8 mouse cellular contexts compared by ENCODE assay signal in the genomic region with DNA sequence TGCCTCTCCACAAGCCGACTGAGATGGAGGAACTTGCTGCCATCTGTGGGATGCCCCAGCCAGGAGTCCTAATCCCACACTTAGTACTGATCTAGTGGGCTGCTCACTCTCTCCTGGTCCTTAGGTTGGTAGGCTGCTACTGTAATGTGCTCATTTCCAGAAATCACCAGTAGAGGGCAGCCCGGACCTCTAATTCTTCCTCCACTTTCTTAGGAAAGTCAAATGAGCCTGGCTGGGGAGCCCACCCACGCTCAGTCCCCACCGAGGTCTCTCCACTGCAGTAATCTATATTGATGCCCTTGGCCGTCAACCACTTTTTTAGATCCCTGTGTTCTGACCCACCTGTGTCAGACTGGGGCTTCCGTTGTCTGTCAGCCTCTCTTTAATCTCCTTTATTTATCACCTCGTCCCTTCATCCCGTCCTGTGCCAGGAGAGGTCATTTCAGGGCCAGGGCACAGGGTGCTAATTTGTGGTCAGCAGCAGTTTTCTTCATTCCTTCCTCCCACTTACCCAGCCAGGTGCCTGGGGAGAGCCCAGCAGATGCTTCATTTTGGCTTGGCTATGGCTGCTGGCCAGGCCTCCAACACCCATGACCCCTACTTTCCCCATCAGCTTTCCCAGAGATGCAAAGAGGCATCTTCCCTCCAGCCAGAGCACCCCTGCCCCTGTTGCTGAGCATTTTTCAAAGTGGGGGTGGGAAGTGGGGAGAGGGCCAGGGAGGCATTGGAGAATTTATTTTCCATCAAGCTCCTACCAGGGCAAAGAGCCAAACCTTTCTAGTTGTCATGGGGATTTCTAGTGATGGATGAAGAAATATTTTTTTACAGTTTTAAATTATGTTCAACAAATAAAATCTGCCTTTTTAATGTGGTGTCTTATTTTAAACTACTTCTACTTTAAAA. TPM values are rescaled to one million over a fixed set of nuclear protein-coding genes. Genes with fewer than 3 reads are reported as not detected.
DNase-seq lines count a peak whose midpoint lies in the region; ATAC-seq and TF ChIP-seq lines count a peak whose summit lies in the region.
"Had no signal": no experiment of that assay in that cellular context is flagged by ENCODE, and none has a peak within 500 bp of the region (broad histone marks: within the 10 kb centered on the region; RNA-seq: fewer than 3 reads in every experiment).

No protein-coding gene starts in this region.

- no peak overlapping the region for H3K27ac ChIP-seq in forebrain, embryonic 10.5 days
- no peak overlapping the region for H3K27ac ChIP-seq in lung, embryonic 16.5 days (ENCODE audit: low read length)
- H3K27ac ChIP-seq: liver, embryonic 15.5 days had no signal

- H3K36me3 ChIP-seq in G1E (replicated peaks) = peaks cover 57% of the 10 kb centered on the region
- H3K36me3 ChIP-seq in forebrain, embryonic 10.5 days (replicated peaks) = peaks cover 18% of the 10 kb centered on the region
- peaks cover 6% of the 10 kb centered on the region for H3K36me3 ChIP-seq in lung, embryonic 16.5 days (ENCODE audit: control insufficient read depth, insufficient read depth, low read length)

- H3K9ac ChIP-seq in lung, embryonic 16.5 days (ENCODE audit: low read length) = no peak overlapping the region
- H3K9ac ChIP-seq: liver, embryonic 15.5 days had no signal

- H3K4me3 ChIP-seq in G1E (ENCODE audit: low read depth, low read length) = no peak overlapping the region
- no peak overlapping the region for H3K4me3 ChIP-seq in forebrain, embryonic 10.5 days
- H3K4me3 ChIP-seq in lung, embryonic 16.5 days (ENCODE audit: low read length) = no peak overlapping the region
- H3K4me3 ChIP-seq: liver, embryonic 15.5 days had no signal

- intact Hi-C loops in heart, postnatal 36 days (cut with DNase I) = loop anchor here (5.0 kb wide), 4 partner anchors 140 to 350 kb away; a partner anchor contains a TSS

- DNase-seq in G1E (ENCODE audit: low spot score) = peak; percentile 64
- DNase-seq in adrenal gland, postnatal 10 days = peak; percentile 82
- peak; percentile 64 for DNase-seq in forebrain, embryonic 10.5 days (ENCODE audit: extremely low spot score, low spot score)
- peak; percentile 76 to 82 for DNase-seq in heart, postnatal 36 days
- peak; percentile 85 for DNase-seq in layer of hippocampus, adult 11-12 months (ENCODE audit: low spot score)
- peak; percentile 90 for DNase-seq in retina, embryonic 14.5 days (ENCODE audit: low spot score)

- peaks cover 16% of the 10 kb centered on the region for H3K27me3 ChIP-seq in G1E (ENCODE audit: insufficient read depth, low read length)
- H3K27me3 ChIP-seq in forebrain, embryonic 10.5 days (ENCODE audit: poor library complexity, severe bottlenecking) = peaks cover 28% of the 10 kb centered on the region
- H3K27me3 ChIP-seq in lung, embryonic 16.5 days (ENCODE audit: control insufficient read depth, insufficient read depth, low read depth, low read length) = no peaks in the 10 kb centered on the region

- H3K9me3 ChIP-seq in G1E (replicated peaks) = no peaks in the 10 kb centered on the region
- no peaks in the 10 kb centered on the region for H3K9me3 ChIP-seq in forebrain, embryonic 10.5 days
- no peaks in the 10 kb centered on the region for H3K9me3 ChIP-seq in lung, embryonic 16.5 days (ENCODE audit: control insufficient read depth, low read length)
- H3K9me3 ChIP-seq: liver, embryonic 15.5 days had no signal

- 0 out of 2 replicates have a peak, but pooled peaks have one; percentile 12 for TF ChIP-seq CTCF in G1E (IDR thresholded peaks at IDR 0.05; ENCODE audit: low read depth, low read length)

- no peak overlapping the region for H3K4me2 ChIP-seq in lung, embryonic 16.5 days (ENCODE audit: low read depth, low read length)
- H3K4me2 ChIP-seq: liver, embryonic 15.5 days had no signal

- no peak for ATAC-seq in G1E (ENCODE audit: extremely low read depth, insufficient number of reproducible peaks, low FRiP score, poor library complexity, severe bottlenecking)
- peak; percentile 44; the same call in 1 of the 2 replicates for ATAC-seq in lung, embryonic 16.5 days (ENCODE audit: low read depth)

- no peaks in the 10 kb centered on the region for H3K4me1 ChIP-seq in G1E (ENCODE audit: insufficient read depth, low read depth, low read length)
- peaks cover 21% of the 10 kb centered on the region for H3K4me1 ChIP-seq in forebrain, embryonic 10.5 days
- peaks cover 25% of the 10 kb centered on the region for H3K4me1 ChIP-seq in lung, embryonic 16.5 days (replicated peaks; ENCODE audit: control insufficient read depth, insufficient read depth, low read length)
- H3K4me1 ChIP-seq: liver, embryonic 15.5 days had no signal

- WGBS in forebrain, embryonic 10.5 days = 43% methylated on average over 8 of the region's 8 CpGs
- WGBS in lung, embryonic 16.5 days = 15% methylated on average over 8 of the region's 8 CpGs

RNA-seq across cellular contexts. Expression of a gene that starts 5.2 kb away (rescaled TPM):
- total RNA-seq in G1E (2014; fragmentation: Nextera tagmentation) (not detected in 2 replicates), G1E (2017) (0.05 TPM in 1 of 2 replicates, not detected in the other)
- 0.01 TPM in 1 of 2 replicates, not detected in the other for polyA plus RNA-seq in G1E (2012)
- total RNA-seq in adrenal gland, postnatal 10 days (2021) = 10 to 100 TPM; 23.0 to 32.7 TPM
- polyA plus RNA-seq in forebrain, embryonic 10.5 days (2016; fragmentation: Nextera tagmentation; extraction: Ambion mirVana) = 11.1 TPM in 2 replicates
- total RNA-seq in heart, postnatal 36 days (2021) = 10 to 100 TPM; 58.7 to 67.8 TPM
- polyA plus RNA-seq in lung, embryonic 16.5 days (2015; fragmentation: Nextera tagmentation; extraction: Ambion mirVana) = 13.1 and 14.1 TPM in 2 replicates

RNA-seq across cellular contexts. Expression of a gene that starts 14.8 kb away (rescaled TPM):
- total RNA-seq in G1E (2014; fragmentation: Nextera tagmentation) = 48.8 and 60.0 TPM in 2 replicates
- 40.5 and 40.6 TPM in 2 replicates for total RNA-seq in G1E (2017)
- polyA plus RNA-seq in G1E (2012) = 21.2 and 28.0 TPM in 2 replicates
- total RNA-seq in adrenal gland, postnatal 10 days (2021) = 10 to 100 TPM; 18.5 to 20.5 TPM
- 50.5 and 53.1 TPM in 2 replicates for polyA plus RNA-seq in forebrain, embryonic 10.5 days (2016; fragmentation: Nextera tagmentation; extraction: Ambion mirVana)
- total RNA-seq in heart, postnatal 36 days (2021) = 10 to 100 TPM; 13.6 to 18.9 TPM
- 39.6 and 45.5 TPM in 2 replicates for polyA plus RNA-seq in lung, embryonic 16.5 days (2015; fragmentation: Nextera tagmentation; extraction: Ambion mirVana)

RNA-seq across cellular contexts. Expression of a gene that starts 15.1 kb away (rescaled TPM):
- total RNA-seq in G1E (2014; fragmentation: Nextera tagmentation) (7.5 TPM in 2 replicates), G1E (2017) (2.1 and 2.3 TPM in 2 replicates)
- polyA plus RNA-seq in G1E (2012) = 7.2 and 8.2 TPM in 2 replicates
- 10 to 100 TPM; 10.5 to 11.3 TPM for total RNA-seq in adrenal gland, postnatal 10 days (2021)
- 10.6 and 10.7 TPM in 2 replicates for polyA plus RNA-seq in forebrain, embryonic 10.5 days (2016; fragmentation: Nextera tagmentation; extraction: Ambion mirVana)
- total RNA-seq in heart, postnatal 36 days (2021) = 1 to 10 TPM; 8.1 to 8.7 TPM
- 8.5 and 9.8 TPM in 2 replicates for polyA plus RNA-seq in lung, embryonic 16.5 days (2015; fragmentation: Nextera tagmentation; extraction: Ambion mirVana)

RNA-seq across cellular contexts. Expression of a gene that starts 36.5 kb away (rescaled TPM):
- total RNA-seq in G1E (2014; fragmentation: Nextera tagmentation) (not detected in 2 replicates), G1E (2017) (not detected in 2 replicates)
- polyA plus RNA-seq in G1E (2012) = not detected in 2 replicates
- total RNA-seq in adrenal gland, postnatal 10 days (2021) = not detected
- polyA plus RNA-seq in forebrain, embryonic 10.5 days (2016; fragmentation: Nextera tagmentation; extraction: Ambion mirVana) = not detected in 2 replicates
- total RNA-seq in heart, postnatal 36 days (2021) = not detected
- 0.45 and 0.80 TPM in 2 replicates for polyA plus RNA-seq in lung, embryonic 16.5 days (2015; fragmentation: Nextera tagmentation; extraction: Ambion mirVana)
- polyA plus RNA-seq: liver, embryonic 15.5 days had no signal

RNA-seq across cellular contexts. Expression of a gene that starts 40.5 kb away (rescaled TPM):
- total RNA-seq in G1E (2014; fragmentation: Nextera tagmentation) = not detected in 2 replicates
- total RNA-seq in G1E (2017) = 0.49 TPM in 1 of 2 replicates, not detected in the other
- polyA plus RNA-seq in G1E (2012) = not detected in 2 replicates
- total RNA-seq in adrenal gland, postnatal 10 days (2021) = 1 to 10 TPM in 1 of 2 experiments, under 1 TPM in 1; 0.60 to 1.5 TPM
- 0.14 and 0.25 TPM in 2 replicates for polyA plus RNA-seq in forebrain, embryonic 10.5 days (2016; fragmentation: Nextera tagmentation; extraction: Ambion mirVana)
- total RNA-seq in heart, postnatal 36 days (2021) = under 1 TPM; 0.64 to 0.98 TPM
- polyA plus RNA-seq in lung, embryonic 16.5 days (2015; fragmentation: Nextera tagmentation; extraction: Ambion mirVana) = 0.94 and 1.6 TPM in 2 replicates

Comparison
In these comparisons a context has a peak if more than half of its experiments do, and no peak if none do; other contexts are left out.
1. RNA of a gene that starts 5.2 kb away (total RNA-seq): 58.7 to 67.8 TPM in heart, postnatal 36 days and 23.0 to 32.7 TPM in adrenal gland, postnatal 10 days; 0.05 TPM in G1E; every median in the first group is over 10 times any median in the second.
2. Peak in every context shown above with its lines, with median percentiles within 50 percentile points of each other: DNase-seq.